Mouse (Mus musculus): ENCODE results near the gene Copz2. TPM values are rescaled to one million over a fixed set of nuclear protein-coding genes. Genes with fewer than 3 reads are reported as not detected.

Copz2 gene
- polyA plus RNA-seq, 1 experiment from 2014 or later: 191 TPM

- peaks cover 36% of the 10 kb centered on the region for H3K4me1 ChIP-seq
- peak overlapping the region; percentile 16; the same call in 1 of the 2 replicates for H3K4me3 ChIP-seq (replicated peaks)
- H3K4me2 ChIP-seq (replicated peaks): peak overlapping the region; percentile 41
- H3K27me3 ChIP-seq: no peaks in the 10 kb centered on the region
- H3K27ac ChIP-seq (replicated peaks): peak overlapping the region; percentile 56
- 15% methylated on average over 26 of the region's 26 CpGs for WGBS
- no peaks in the 10 kb centered on the region for H3K36me3 ChIP-seq
- no peak overlapping the region for H3K9ac ChIP-seq
- H3K9me3 ChIP-seq (replicated peaks): no peaks in the 10 kb centered on the region
- ATAC-seq (ENCODE audit: insufficient number of reproducible peaks, low FRiP score, low TSS enrichment, low read depth): no peak
These were observed 13.7 kb downstream of the Copz2 start for GRCm38 (mm10) chr11:96863206-96863995.

- 7% methylated on average over 5 of the region's 5 CpGs for WGBS
- H3K4me2 ChIP-seq (replicated peaks): no peak overlapping the region
- H3K4me3 ChIP-seq (replicated peaks): no peak overlapping the region
- no peak for ATAC-seq (ENCODE audit: insufficient number of reproducible peaks, low FRiP score, low TSS enrichment, low read depth)
- H3K27ac ChIP-seq (replicated peaks): no peak overlapping the region
- H3K9ac ChIP-seq: no peak overlapping the region
- H3K36me3 ChIP-seq: no peaks in the 10 kb centered on the region
- peaks cover 22% of the 10 kb centered on the region for H3K4me1 ChIP-seq
- no peaks in the 10 kb centered on the region for H3K9me3 ChIP-seq (replicated peaks)
- H3K27me3 ChIP-seq: no peaks in the 10 kb centered on the region
These were observed 17.5 kb downstream of the Copz2 start for GRCm38 (mm10) chr11:96867149-96867548.

GRCm38 (mm10) chr11:96872441-96873379, 23.0 kb downstream of the Copz2 start:
- Histone ChIP-seq H3K4me2 (replicated peaks) (peak overlapping the region; percentile 37), H3K4me1 (peaks cover 37% of the 10 kb centered on the region), H3K27me3 (0 out of 2 replicates have a peak, but pooled peaks cover 2% of the 10 kb centered on the region), H3K9ac (peak overlapping the region; percentile 9; the same call in 1 of the 2 replicates), H3K4me3 (replicated peaks) (peak overlapping the region; percentile 10; the same call in 1 of the 2 replicates), H3K9me3 (replicated peaks) (no peaks in the 10 kb centered on the region), H3K36me3 (no peaks in the 10 kb centered on the region), H3K27ac (replicated peaks) (peak overlapping the region; percentile 68)
- peak; percentile 48; the same call in 1 of the 2 replicates for ATAC-seq (ENCODE audit: insufficient number of reproducible peaks, low FRiP score, low TSS enrichment, low read depth)
- 9% methylated on average over 24 of the region's 24 CpGs for WGBS

GRCm38 (mm10) chr11:96873601-96874140, 24.0 kb downstream of the Copz2 start:
- H3K9ac ChIP-seq: no peak overlapping the region

GRCm38 (mm10) chr11:96875270-96875669, 25.6 kb downstream of the Copz2 start:
- Histone ChIP-seq H3K9ac (no peak overlapping the region), H3K4me1 (peaks cover 37% of the 10 kb centered on the region), H3K4me2 (replicated peaks) (peak overlapping the region; percentile 84), H3K4me3 (replicated peaks) (peak overlapping the region; percentile 44), H3K9me3 (replicated peaks) (no peaks in the 10 kb centered on the region), H3K27me3 (0 out of 2 replicates have a peak, but pooled peaks cover 2% of the 10 kb centered on the region), H3K36me3 (no peaks in the 10 kb centered on the region), H3K27ac (replicated peaks) (no peak overlapping the region)
- WGBS: 21% methylated on average over 4 of the region's 4 CpGs
- ATAC-seq (ENCODE audit: insufficient number of reproducible peaks, low FRiP score, low TSS enrichment, low read depth): peak; percentile 10; the same call in 1 of the 2 replicates

More at GRCm38 (mm10) chr11:96873601-96874140, 24.0 kb downstream of the Copz2 start:
- Histone ChIP-seq H3K4me3 (replicated peaks) (no peak overlapping the region), H3K4me1 (peaks cover 37% of the 10 kb centered on the region), H3K36me3 (no peaks in the 10 kb centered on the region), H3K27ac (replicated peaks) (peak overlapping the region; percentile 68; the same call in 1 of the 2 replicates), H3K4me2 (replicated peaks) (0 out of 2 replicates have a peak overlapping the region, but pooled peaks have one; percentile 8), H3K9me3 (replicated peaks) (no peaks in the 10 kb centered on the region), H3K27me3 (0 out of 2 replicates have a peak, but pooled peaks cover 2% of the 10 kb centered on the region)
- WGBS: 44% methylated on average over 11 of the region's 11 CpGs
- no peak for ATAC-seq (ENCODE audit: insufficient number of reproducible peaks, low FRiP score, low TSS enrichment, low read depth)

- Histone ChIP-seq H3K4me1 (peaks cover 37% of the 10 kb centered on the region), H3K9ac (no peak overlapping the region), H3K4me2 (replicated peaks) (peak overlapping the region; percentile 84), H3K9me3 (replicated peaks) (no peaks in the 10 kb centered on the region), H3K4me3 (replicated peaks) (peak overlapping the region; percentile 44), H3K27me3 (0 out of 2 replicates have a peak, but pooled peaks cover 2% of the 10 kb centered on the region), H3K36me3 (no peaks in the 10 kb centered on the region), H3K27ac (replicated peaks) (no peak overlapping the region)
- ATAC-seq (ENCODE audit: insufficient number of reproducible peaks, low FRiP score, low TSS enrichment, low read depth): peak; percentile 68
- WGBS: under 1% methylated on average over 35 of the region's 35 CpGs
These were observed 26.1 kb downstream of the Copz2 start for GRCm38 (mm10) chr11:96875745-96876144.

- H3K9me3 ChIP-seq (replicated peaks): no peaks in the 10 kb centered on the region
- 0 out of 2 replicates have a peak, but pooled peaks cover 2% of the 10 kb centered on the region for H3K27me3 ChIP-seq
- no peak for ATAC-seq (ENCODE audit: insufficient number of reproducible peaks, low FRiP score, low TSS enrichment, low read depth)
- no peak overlapping the region for H3K27ac ChIP-seq (replicated peaks)
- no peaks in the 10 kb centered on the region for H3K36me3 ChIP-seq
- H3K4me1 ChIP-seq: peaks cover 37% of the 10 kb centered on the region
- H3K9ac ChIP-seq: no peak overlapping the region
- peak overlapping the region; percentile 44 for H3K4me3 ChIP-seq (replicated peaks)
- WGBS: 16% methylated on average over 13 of the region's 13 CpGs
- peak overlapping the region; percentile 84 for H3K4me2 ChIP-seq (replicated peaks)
These were observed 26.8 kb downstream of the Copz2 start for GRCm38 (mm10) chr11:96876300-96877040.

GRCm38 (mm10) chr11:96877071-96877470, 27.4 kb downstream of the Copz2 start:
- Histone ChIP-seq H3K27ac (replicated peaks) (no peak overlapping the region), H3K9me3 (replicated peaks) (no peaks in the 10 kb centered on the region), H3K4me3 (replicated peaks) (no peak overlapping the region), H3K27me3 (0 out of 2 replicates have a peak, but pooled peaks cover 2% of the 10 kb centered on the region), H3K4me1 (peaks cover 37% of the 10 kb centered on the region), H3K36me3 (no peaks in the 10 kb centered on the region), H3K4me2 (replicated peaks) (no peak overlapping the region), H3K9ac (no peak overlapping the region)
- no peak for ATAC-seq (ENCODE audit: insufficient number of reproducible peaks, low FRiP score, low TSS enrichment, low read depth)
- WGBS: 47% methylated on average over 4 of the region's 4 CpGs

- H3K4me3 ChIP-seq (replicated peaks): no peak overlapping the region
- no peak overlapping the region for H3K9ac ChIP-seq
- no peak overlapping the region for H3K4me2 ChIP-seq (replicated peaks)
- no peaks in the 10 kb centered on the region for H3K9me3 ChIP-seq (replicated peaks)
- ATAC-seq (ENCODE audit: insufficient number of reproducible peaks, low FRiP score, low TSS enrichment, low read depth): no peak
- 56% methylated on average over 3 of the region's 3 CpGs for WGBS
- no peaks in the 10 kb centered on the region for H3K36me3 ChIP-seq
- H3K27ac ChIP-seq (replicated peaks): no peak overlapping the region
- 0 out of 2 replicates have a peak, but pooled peaks cover 2% of the 10 kb centered on the region for H3K27me3 ChIP-seq
- H3K4me1 ChIP-seq: peaks cover 21% of the 10 kb centered on the region
These were observed 29.0 kb downstream of the Copz2 start for GRCm38 (mm10) chr11:96878715-96879114.

- peaks cover 18% of the 10 kb centered on the region for H3K4me1 ChIP-seq
- H3K9ac ChIP-seq: no peak overlapping the region
- ATAC-seq (ENCODE audit: insufficient number of reproducible peaks, low FRiP score, low TSS enrichment, low read depth): no peak
- no peak overlapping the region for H3K4me3 ChIP-seq (replicated peaks)
- H3K4me2 ChIP-seq (replicated peaks): no peak overlapping the region
- no peaks in the 10 kb centered on the region for H3K9me3 ChIP-seq (replicated peaks)
- 34% methylated on average over 7 of the region's 7 CpGs for WGBS
- no peaks in the 10 kb centered on the region for H3K36me3 ChIP-seq
- 0 out of 2 replicates have a peak, but pooled peaks cover 2% of the 10 kb centered on the region for H3K27me3 ChIP-seq
- H3K27ac ChIP-seq (replicated peaks): no peak overlapping the region
These were observed 29.7 kb downstream of the Copz2 start for GRCm38 (mm10) chr11:96879359-96879758.

Data from embryonic facial prominence, embryonic 15.5 days (tissue).